Mouse (Mus musculus) megakaryocyte, embryonic 14.5 days (primary cell): ENCODE measurements around the gene Nfatc3.

ENCODE experiments used
- FLI1 ChIP-seq: IDR thresholded peaks from 2 replicates; pipeline ENCODE4 v1.6.1; 2012; ENCODE audit warnings: low read length, inconsistent platforms, mixed read lengths
- GATA1 ChIP-seq: IDR thresholded peaks from 3 replicates; pipeline ENCODE4 v1.6.1; 2012; ENCODE audit warnings: mixed read lengths, low read length, inconsistent platforms, borderline replicate concordance

DNA sequence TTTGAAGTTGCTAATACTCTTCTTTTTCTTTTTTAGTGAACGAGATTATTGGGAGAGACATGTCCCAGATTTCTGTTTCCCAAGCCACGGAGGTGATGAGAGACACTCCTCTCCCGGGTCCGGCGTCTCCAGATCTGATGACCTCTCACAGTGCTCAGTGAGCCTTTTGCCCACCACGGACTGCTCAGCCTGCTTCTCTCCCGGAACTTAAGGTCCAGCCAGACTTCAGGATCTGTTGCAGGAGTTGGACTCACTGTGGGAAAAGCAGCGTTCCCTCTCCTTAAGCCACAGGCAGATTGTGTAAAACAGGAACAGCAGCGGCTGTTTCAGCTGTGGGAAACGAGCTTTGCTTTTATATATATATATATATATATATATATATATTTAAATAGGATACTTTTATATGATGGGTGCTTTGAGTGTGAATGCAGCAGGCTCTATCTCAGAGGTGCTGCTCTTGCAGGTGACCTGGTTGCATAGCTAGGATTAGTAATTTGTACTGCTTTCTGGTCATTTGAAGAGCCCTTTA, 69.3 kb downstream of the Nfatc3 start:
- no peak for TF ChIP-seq GATA1
- no peak for TF ChIP-seq FLI1
